Mouse (Mus musculus) cerebellum, postnatal 25 days (tissue): ENCODE measurements around the gene Prkg1.

Experiments
- DNase-seq, 2 experiments: peaks; one replicate each; pipeline ENCODE4 v3.0.0; 2021; ENCODE audit warnings: mixed read lengths in 2 of 2

The Prkg1 gene

DNA sequence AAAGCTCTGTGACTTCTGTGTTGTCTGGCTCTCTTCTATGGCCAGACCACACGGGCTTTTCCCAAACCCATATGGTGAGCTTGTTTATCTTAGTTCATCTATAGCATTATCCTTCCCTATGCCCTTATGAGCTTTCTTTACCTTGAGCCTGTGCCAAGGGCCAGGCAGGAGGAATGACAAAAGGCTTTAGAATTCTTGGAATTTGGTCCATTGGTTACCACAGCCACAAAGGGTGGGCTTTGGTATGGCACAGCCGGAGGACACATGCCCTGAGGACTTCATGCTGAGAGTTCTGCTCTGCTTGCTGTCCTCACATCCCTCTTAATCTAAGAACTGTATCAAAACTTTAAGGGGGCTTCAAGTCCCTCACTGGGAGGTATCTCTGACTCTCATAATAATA, 628.5 kb downstream of the Prkg1 start:
- DNase-seq = no peak

GRCm38 (mm10) chr19:31132614-31133013, 632.2 kb downstream of the Prkg1 start:
- no peak for DNase-seq

- no peak for DNase-seq
Measured at GRCm38 (mm10) chr19:31124628-31125027, 640.2 kb downstream of the Prkg1 start.

DNA sequence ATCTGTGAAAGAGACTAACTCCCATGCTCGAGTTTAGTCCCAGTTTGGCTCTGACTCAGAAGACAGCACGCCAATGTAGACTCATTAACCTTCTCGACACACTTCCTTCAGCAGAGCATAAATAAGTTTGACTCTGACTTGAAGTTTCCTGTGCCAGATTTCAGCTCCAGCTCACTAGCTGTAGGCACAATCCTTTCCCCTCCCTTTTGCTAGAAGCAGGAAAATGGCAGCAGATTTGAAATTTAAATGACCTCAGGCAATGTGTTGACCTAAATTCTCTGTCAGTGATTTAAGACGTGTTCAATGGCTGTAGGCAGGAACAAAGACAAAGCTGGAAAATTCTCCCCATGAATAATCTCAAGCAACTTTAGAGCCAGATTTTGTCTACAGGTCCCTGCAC, 650.1 kb downstream of the Prkg1 start:
- DNase-seq = no peak

DNA sequence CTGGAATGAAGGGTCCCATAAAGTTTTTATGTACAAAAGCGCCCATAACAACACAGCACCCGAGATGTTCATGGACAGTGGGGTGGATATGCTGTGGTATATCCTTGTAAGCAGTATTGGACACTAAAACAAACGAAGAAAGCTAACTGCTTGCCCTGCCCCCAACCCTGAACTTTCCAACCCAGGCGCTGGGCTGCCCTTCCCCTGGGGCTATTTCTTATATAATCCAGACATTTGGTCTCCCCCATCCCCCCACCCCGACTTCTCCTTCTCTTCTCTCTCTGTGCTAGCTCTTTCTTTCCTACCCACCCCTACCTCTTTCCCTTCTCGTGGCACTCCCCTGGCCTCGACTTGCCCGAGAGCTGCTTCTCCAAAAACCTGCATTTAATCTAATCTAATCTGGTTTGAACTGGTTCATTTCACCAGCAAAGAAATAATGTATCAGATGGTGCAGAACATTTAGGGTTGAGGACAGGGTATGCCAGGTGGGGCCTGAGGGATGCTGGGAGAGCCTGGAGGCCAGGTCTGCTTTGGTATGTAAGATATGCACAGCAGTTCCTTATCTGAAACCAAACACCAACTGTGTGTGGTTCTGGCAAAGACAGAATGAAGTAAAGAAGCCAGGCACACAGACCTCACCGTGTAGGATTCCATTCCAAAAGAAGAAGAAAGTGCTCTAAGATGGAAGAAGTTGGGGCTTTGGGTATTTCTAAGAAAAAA, 657.8 kb downstream of the Prkg1 start:
- no peak for DNase-seq

- no peak for DNase-seq
Measured at GRCm38 (mm10) chr19:31106036-31106435, 658.8 kb downstream of the Prkg1 start.

- DNase-seq = no peak
Measured at GRCm38 (mm10) chr19:31104764-31105163, 660.1 kb downstream of the Prkg1 start.

GRCm38 (mm10) chr19:31099369-31099768, 665.5 kb downstream of the Prkg1 start:
- DNase-seq = no peak

DNA sequence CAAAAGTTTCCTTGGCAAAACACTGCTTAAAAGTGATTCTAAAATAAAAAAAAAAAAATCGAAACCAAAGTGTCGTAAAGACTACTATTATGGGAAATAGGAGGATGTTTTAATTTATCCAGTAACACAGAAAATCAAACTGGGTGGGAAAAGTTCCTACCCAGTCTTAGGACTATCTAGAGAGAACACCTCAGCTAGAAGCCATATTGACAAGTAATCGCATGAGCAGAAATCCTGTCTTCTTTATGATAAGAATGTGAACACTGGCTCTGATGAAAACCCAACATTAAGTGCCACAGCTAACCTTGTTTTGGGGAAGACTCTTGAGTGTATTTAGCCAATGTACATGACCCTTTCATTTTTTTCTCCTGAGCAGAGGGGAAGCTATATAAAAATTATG, 667.0 kb downstream of the Prkg1 start:
- no peak for DNase-seq

GRCm38 (mm10) chr19:31083761-31084160, 681.1 kb downstream of the Prkg1 start:
- peak in 1 of 2 experiments; percentile 17 for DNase-seq

DNA sequence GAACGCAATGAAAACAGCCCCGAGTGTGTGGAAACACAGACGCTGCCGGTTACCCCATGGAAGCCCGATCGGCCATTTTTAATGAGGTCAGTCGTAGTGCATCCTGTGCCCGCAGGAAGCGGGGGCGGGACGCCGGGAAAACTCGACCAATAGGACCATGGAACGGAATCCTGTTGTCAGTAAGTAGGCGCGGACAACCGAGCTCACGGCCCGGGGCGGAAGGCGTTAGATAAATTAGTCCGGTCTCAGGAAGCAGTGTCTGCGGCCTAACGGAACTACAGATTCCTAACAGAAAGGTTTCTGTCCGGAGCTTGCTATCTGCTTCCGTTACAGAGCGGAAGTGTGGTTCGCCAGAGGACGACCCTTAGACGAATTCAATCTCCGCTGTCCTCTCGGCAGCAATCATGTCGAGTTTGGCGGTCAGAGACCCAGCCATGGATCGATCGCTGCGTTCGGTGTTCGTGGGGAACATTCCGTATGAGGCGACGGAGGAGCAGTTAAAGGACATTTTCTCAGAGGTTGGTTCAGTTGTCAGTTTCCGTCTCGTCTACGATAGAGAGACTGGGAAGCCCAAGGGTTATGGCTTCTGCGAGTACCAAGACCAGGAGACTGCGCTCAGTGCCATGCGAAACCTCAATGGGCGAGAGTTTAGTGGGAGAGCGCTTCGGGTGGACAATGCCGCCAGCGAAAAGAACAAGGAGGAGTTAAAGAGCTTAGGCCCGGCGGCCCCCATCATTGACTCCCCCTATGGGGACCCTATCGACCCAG, 682.0 kb downstream of the Prkg1 start, which contains the start of gene Cstf2t:
TSS of gene Cstf2t (plus strand) at position 176 of the 768 bp plus-strand sequence.
- peak; percentile 99 to 100 for DNase-seq

- DNase-seq = no peak
Measured at GRCm38 (mm10) chr19:31082226-31082625, 682.6 kb downstream of the Prkg1 start.

GRCm38 (mm10) chr19:31078241-31078640, 686.6 kb downstream of the Prkg1 start:
- DNase-seq = no peak

- DNase-seq = no peak
Measured at GRCm38 (mm10) chr19:31076106-31076505, 688.7 kb downstream of the Prkg1 start.

DNA sequence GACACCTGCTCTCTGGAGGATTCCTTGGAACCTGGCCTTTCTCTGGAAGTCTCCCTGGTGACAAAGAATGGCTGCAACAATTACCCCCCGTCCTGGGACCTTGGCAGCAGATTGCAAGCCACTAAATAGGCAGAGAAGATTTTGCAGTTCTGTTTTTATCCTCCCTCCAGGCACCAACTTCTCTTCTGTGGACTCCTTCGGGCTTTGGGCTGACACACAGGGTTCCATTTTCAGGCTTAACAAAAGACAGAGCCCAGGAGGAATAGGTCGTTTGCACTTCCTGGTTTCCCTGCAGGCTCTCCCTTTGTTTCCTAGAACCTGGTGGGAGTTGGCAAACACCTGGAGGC, 690.1 kb downstream of the Prkg1 start:
- no peak for DNase-seq

GRCm38 (mm10) chr19:31073959-31074716, 690.7 kb downstream of the Prkg1 start:
- no peak for DNase-seq

GRCm38 (mm10) chr19:31065206-31065781, 699.5 kb downstream of the Prkg1 start:
- DNase-seq = no peak

DNA sequence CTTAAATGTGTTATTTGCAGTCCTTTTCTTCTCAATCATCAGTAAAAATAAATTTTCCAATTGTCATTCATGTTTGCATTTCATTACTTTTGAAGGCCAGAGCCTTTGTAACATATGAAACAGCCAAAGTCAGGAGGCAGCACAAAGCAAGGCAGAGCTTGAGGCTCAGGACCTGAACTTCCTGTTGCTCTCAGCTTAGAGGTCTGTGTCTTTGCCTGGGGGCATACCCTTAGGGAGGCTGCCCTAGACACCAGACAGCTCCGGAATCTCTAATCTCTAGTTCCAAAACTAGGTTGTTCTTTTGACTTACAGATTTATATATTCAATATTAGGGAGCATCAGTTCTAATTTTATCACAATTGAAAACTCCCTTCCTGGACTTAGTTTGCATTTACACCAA, 700.1 kb downstream of the Prkg1 start:
- DNase-seq = no peak

- DNase-seq = no peak
Measured at GRCm38 (mm10) chr19:31046601-31047000, 718.2 kb downstream of the Prkg1 start.

DNA sequence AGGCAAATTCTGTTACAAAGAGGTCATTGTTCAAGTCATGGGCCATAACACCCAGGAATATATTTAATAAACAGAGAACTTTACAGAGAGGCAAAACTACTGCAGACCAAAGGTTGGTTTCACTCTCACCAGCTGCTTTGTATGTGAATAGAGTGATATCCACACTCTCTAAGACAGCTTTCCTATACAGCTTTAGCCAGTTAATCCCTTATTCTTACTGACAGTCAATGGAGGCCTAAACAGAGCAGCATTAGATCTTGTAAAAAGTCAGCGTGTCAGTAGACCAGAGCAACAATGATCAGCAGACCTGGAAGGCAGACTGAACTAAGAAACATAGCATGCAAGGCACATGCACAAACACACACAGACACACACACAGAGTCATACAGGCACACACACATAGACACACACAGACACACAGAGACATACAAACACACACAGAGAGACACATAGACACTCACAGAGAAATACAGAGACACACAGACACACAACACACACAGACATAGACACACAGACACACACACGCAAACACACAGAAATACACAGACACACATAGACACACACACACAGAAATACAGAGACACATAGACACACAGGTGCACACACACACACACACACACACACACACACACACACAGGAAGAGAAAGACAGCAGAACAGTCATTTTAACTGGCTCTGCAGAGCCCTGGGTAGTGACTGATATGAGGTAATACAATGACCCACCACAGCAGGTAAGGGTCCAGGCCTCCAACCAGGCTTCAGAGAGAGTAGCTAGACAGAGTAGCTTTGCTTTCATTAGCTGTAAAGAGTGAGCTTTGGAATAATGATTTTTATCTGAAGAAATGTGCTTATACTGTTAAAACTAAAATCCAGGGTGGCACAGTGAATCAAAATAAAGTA, 723.6 kb downstream of the Prkg1 start:
- no peak for DNase-seq

DNA sequence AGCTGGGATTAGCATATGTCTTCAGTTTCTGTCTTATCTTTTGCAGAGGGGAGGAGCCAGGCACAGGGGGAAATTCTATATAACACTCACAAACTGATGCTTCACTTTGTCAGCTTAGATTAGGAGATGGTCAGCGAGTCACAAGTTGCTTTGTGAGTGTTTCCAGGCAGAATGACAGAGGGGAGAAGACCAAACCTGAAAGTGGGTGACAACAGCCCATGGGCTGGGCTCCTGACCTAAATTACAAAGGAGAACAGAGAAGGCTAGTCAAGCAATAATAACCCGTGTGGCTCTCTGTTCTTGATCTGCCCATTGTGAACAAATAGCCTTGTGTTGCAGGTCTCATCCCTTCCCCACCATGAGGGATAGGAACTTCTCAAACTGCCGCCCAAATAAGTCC, 725.9 kb downstream of the Prkg1 start:
- DNase-seq = no peak

GRCm38 (mm10) chr19:31031596-31031995, 733.2 kb downstream of the Prkg1 start:
- DNase-seq = no peak
